Mouse (Mus musculus) ovary, postnatal 10 days (tissue): ENCODE data around the gene Ednrb.
A peak's percentile ranks its signal among the peaks of the same experiment; 100 is the strongest.
"Not testable (repeated sequence)": the region's sequence is repeated elsewhere in the genome, so short reads cannot be mapped to it uniquely, and the experiment has no call there.

Source experiments
- DNase-seq: peaks from one replicate; pipeline ENCODE4 v3.0.0; 2022; ENCODE audit warnings: low spot score

Gene Ednrb

DNA sequence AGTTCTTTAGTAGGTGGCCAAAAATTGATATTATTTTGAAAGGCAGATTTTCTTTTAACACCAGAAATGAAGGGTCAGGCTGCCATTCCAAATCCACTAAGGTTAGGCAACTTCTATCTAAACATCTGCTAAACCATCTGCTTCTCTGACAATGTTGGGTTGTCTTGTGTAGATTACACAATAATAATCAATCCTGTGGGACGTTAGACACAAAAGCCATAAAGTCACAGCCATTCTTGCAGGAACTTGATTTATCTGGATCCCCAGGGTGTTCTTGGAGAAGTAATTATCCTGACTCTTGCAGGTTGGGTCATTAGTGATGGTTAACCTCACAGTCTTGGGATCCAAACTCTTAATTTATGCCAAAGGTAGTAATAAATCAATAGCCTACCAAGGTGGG is 21.6 kb downstream of the Ednrb start:
- DNase-seq: no peak

- DNase-seq: no peak
Observed at GRCm38 (mm10) chr14:103816637-103817308, 27.4 kb downstream of the Ednrb start.

- DNase-seq: no peak
Observed at GRCm38 (mm10) chr14:103815542-103815941, 28.7 kb downstream of the Ednrb start.

- no peak for DNase-seq
Observed at GRCm38 (mm10) chr14:103814015-103814691, 30.0 kb downstream of the Ednrb start.

DNA sequence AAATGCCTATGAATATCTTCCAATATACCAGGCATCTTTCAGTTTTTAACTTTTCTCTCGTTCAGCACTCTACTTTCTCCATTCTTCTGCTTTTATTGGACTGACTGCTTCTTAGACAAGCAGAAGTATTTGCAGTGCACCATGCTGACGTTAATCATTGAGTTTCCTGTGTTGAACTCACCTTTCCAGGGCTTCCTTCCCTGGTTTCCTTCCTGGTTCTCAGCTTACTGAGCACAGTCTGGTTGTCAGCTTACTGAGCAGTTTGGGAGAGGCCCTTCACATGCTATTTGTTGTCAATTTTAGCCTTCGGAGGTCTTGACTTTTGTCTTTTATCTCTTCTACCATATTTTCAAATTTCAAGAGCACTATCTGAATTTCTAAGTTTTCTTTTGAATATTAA is 31.0 kb downstream of the Ednrb start:
- DNase-seq: no peak

DNA sequence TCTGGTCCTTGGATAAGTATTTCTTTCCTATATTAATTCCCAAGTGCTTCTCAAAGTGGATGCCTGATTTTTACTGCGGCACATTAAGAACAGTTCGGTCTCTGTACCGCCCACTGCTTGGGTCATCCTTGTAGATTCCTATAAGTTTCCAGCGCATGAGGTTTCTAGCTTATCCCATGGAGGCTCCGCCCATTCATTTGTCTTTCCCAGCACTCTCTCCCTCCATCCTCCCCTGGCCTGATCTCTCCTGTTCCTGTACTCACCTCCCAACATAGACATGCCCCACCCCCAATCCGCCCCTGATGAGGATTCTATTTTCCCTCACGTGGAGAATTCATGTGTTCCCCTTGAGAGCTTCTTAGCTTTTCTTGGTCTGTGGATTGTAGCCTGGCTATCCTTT is 32.9 kb downstream of the Ednrb start:
- DNase-seq: no peak

DNA sequence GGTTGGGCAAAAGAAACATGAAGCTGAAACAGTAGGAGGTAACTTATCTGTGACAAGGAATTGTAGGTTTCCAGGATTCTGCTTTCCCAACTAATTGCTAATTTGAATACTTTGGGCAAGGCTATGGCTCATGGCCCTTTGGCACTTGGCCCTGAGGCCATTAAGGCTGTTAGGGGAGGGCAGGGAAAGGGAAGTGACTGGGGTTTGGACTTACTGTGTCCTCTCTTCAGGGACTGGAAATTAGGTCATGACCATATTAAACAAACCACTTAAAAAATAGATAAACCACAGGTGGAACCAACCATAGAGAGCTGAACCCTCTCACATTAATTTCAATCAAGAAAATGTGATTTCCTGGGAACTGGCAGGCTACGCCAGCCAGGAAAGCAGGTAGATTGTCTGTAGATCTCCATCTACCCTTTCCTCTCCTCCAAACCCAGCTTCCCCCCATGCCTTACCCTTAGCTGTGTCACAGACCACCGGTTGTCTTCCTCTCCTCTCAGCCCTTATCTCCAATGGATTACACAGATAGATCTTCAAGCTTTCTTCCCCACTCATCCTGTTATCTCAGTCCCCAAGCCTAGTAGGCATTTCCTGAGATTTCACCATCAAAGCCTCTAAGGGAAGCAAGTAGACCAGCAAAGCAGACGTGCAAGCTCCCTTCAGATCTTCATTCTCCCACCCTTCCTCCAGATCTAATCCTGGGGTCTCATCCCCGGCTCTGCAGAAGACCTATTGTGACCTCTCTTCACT is 40.1 kb downstream of the Ednrb start:
- no peak for DNase-seq

DNA sequence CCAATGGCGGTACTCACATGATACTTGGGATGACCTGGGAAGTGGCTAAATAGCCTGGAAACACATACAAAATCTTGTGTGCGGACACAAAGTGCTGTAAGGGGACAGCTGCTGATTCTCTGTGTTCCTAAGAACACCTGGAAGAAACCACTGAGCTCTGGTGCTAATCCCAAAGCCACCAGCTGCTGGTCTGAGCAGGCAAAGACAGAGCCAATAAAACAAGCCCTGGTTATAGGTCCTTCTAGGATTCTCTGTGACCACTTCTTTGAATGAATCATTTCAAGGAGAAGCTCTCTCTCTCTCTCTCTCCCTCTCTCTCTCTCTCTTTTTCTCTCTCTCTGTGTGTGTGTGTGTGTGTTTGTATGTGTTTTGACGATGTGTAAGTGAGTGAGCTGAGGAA is 47.1 kb downstream of the Ednrb start:
- DNase-seq: no peak

DNA sequence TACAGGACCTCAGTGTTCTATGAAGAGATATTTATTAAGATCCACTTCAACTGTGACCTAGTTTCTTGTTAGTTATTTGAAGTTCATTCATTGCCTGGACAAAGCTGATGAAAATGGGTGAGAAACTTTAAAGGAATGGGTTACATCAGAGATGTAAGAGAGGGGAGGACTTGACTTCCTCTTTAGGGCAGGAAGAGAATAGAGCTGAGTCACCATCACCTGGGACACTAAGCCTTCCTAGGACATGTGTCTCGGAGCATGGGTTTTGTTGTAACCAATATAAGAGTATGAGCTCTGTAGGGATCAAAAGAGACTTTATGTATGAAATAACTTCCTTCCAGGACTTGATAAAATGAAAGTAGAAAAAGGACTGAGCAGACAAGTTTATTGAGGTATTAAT is 48.6 kb downstream of the Ednrb start:
- no peak for DNase-seq

DNA sequence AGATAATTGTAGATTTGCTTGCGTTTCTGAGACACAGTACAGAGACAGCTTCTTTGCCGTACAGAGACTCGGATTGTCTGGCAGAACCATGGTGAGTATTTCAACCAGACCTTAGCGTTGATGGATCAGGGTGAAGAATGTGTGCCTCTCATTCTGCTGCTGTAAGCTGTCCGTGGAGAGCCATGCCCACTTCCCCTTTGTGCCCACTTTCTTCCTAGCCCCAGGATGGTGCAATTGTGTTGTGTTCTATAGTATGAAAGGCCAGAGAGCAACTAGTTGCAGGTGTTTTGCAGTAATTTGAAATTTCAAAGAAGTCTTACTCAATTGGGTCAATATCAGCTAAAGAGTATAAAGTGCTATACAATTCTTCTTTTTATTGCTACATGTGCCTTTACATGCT is 50.8 kb downstream of the Ednrb start:
- no peak for DNase-seq

DNA sequence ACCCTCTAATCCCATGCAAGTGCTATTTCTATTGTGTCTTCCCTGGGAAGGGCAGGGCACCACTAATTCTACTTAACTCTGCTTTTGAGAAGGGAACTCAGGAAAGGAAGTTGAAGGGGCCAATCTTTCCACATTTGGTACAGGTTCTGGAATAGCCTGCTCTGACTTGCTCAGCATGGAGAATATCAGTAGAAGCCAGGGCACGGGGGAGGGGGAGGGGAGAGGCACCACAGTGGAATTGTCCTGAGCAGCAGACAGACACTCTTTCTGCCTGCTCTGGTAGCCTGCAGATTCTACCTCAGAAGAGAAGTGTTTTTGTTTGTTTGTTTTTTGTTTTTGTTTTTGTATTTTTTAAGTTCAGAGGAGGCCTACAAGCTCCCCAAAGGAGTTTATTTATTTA is 51.5 kb downstream of the Ednrb start:
- no peak for DNase-seq

- DNase-seq: no peak
Observed at GRCm38 (mm10) chr14:103787547-103787946, 56.7 kb downstream of the Ednrb start.

DNA sequence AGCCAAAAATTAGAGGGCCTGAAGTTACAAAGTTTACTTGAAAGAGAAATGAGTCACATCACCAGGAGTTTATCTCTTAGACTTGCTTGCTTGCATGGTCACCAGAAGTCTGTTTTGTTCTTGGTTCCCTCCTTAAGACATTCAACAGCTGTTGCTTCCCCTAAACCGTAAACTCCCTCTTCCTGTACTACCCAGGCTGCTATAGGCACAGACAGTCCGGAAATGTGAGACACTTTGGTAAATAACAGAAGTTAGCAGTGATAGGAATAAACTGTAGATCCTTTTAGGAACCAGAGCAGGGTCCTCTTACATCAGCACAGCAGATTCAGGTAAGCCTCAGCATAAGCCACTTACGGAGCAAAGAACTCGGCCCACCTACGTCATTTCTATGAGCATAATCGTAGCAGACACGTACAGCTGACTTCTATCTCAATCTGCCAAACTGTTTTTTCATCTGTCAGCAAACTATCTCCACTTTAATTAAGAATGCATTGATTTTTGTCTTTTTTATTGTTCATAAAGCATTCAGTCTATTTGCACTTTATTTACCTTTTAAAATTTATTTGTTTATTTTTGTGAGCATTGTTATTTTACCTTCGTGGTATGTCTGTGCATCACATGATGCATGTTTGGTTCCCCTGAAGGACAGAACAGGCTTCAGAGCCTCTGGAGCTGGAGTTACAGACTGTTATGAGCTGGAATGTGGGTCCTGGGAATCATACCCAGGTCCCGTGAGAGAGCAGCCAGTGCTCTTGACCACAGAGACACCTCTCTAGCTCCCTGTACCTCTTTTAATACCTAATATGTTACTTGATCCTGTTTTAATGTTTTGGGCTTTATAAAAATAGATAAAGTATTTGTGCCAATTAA is 58.9 kb downstream of the Ednrb start:
- DNase-seq: no peak

DNA sequence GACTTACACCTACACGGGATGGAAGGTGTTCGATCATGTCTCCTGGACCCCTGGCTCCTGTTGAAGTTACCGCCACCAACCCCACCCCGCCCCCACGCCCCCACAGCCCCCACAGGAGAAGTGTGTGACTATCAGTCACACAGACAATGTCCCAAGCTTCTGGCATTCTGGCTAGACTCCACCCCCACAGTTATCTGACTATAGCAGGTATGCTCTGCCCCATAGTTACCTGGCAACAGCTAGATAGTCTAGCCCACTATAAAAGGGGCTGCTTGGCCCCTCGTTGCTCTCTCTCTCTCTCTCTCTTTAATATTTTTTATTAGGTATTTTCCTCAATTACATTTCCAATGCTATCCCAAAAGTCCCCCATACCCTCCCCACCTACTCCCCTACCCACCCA is 63.9 kb downstream of the Ednrb start:
- not testable (repeated sequence) for DNase-seq

- DNase-seq: no peak
Observed at GRCm38 (mm10) chr14:103779276-103779675, 64.9 kb downstream of the Ednrb start.

GRCm38 (mm10) chr14:103778533-103779151 is 65.6 kb downstream of the Ednrb start:
- no peak for DNase-seq

GRCm38 (mm10) chr14:103778009-103778431 is 66.2 kb downstream of the Ednrb start:
- DNase-seq: peak; percentile 3

DNA sequence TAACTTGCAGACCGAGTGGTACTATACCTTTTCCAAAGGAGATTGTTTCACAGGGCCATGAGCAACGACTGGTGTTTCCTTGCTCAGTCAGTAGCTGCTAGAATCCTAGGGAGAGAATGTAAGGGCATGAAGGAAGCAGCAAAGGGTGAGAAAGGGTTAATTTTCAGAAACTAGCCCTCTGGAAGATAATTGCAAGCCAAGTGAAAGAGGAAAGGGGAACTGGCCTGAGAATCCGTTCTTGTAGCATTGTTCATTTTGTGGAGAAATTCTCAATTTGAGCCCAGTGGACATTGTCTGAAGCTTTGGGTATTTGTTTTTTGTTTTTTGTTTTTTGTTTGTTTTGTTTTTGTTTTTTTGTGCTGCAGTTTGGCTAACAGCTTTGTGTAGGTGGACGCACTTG is 66.8 kb downstream of the Ednrb start:
- no peak for DNase-seq

GRCm38 (mm10) chr14:103769319-103770245 is 74.6 kb downstream of the Ednrb start:
- DNase-seq: no peak

- DNase-seq: no peak
Observed at GRCm38 (mm10) chr14:103767488-103767887, 76.7 kb downstream of the Ednrb start.
